Mouse (Mus musculus): ENCODE measurements around the gene Tns3. TPM values are rescaled to one million over a fixed set of nuclear protein-coding genes. Genes with fewer than 3 reads are reported as not detected.

Gene Tns3
- polyA plus RNA-seq, 1 experiment: 23.4 TPM

DNA sequence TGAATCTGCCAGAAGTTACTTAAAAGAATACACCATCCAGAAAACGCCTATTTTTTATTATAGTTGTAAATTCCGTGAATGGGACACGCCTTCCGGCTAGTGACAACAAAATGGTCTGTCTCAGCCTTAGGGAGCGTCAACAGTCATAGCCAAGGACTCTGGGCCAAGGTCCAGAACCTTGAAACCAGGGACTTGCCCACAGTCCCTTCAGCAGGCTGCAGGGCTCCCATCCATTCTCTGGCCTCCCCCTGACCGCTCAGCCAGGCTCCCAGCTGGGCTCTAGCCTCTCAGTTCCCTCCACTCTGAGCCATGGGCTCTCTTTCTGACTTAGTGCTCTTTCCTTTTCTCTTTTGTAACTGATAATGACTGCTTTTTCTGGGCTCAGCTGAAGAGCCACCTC is 37.6 kb downstream of the Tns3 start:
- Histone ChIP-seq H3K4me3 (no peak overlapping the region), H3K79me2 (ENCODE audit: control insufficient read depth, insufficient read depth) (peaks cover 5% of the 10 kb centered on the region), H3K27me3 (ENCODE audit: control insufficient read depth, insufficient read depth, insufficient read length) (no peaks in the 10 kb centered on the region), H3K36me3 (ENCODE audit: control insufficient read depth, insufficient read depth) (no peaks in the 10 kb centered on the region), H3ac (ENCODE audit: control insufficient read depth, insufficient read length) (no peak overlapping the region), H3K4me2 (ENCODE audit: low read depth) (no peak overlapping the region)
- TF ChIP-seq MYOG (IDR thresholded peaks at IDR 0.05; ENCODE audit: control insufficient read depth in 1 of 3, insufficient read depth in 1 of 3, insufficient read length in 2 of 3, low read depth in 2 of 3) (no peak), MYOD1 (IDR thresholded peaks at IDR 0.05; ENCODE audit: control insufficient read depth in 1 of 3, insufficient read length in 2 of 3, low read depth in 2 of 3) (no peak), TCF12 (IDR thresholded peaks at IDR 0.05; ENCODE audit: insufficient read depth, poor library complexity, severe bottlenecking) (no peak), TCF3 (IDR thresholded peaks at IDR 0.05; ENCODE audit: insufficient read length, low read depth) (no peak), E2F4 (IDR thresholded peaks at IDR 0.05; ENCODE audit: insufficient read depth) (no peak), SRF (IDR thresholded peaks at IDR 0.05; ENCODE audit: control insufficient read depth, insufficient read length, low read depth) (no peak), USF1 (IDR thresholded peaks at IDR 0.05; ENCODE audit: low read depth) (no peak)

DNA sequence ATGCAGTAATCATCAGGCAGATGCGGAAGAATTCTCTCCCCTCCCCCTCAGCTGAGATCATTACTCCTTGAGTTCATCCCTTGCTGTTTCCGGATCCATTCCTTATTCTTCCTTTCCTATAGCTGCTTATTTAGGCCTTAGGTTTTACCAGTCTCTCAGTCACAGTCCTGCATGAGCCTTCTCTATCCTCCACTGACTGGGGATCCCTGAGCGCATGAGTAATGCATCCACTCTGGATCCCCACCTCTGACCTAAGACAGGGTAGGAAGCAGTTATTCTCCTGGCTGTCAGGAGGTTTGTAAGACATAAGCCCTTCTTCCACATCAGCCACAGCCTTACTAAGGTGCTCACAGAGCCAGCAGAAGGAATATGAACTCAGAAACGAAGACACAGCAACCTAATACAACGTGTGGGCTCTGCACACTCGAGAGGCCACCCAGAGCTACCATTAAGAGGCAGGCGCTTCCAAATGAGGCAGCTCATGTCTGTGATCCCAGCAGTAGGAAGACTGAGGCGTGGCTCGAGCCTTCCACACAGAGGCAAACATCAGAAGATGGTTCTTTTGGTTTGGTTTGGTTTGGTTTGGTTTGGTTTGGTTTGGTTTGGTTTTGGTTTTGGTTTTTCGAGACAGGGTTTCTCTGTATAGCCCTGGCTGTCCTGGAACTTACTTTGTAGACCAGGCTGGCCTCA is 38.3 kb downstream of the Tns3 start:
- TF ChIP-seq POLR2A (IDR thresholded peaks at IDR 0.05; ENCODE audit: insufficient read length, low read depth) (no peak), CEBPB (IDR thresholded peaks at IDR 0.05; ENCODE audit: insufficient read depth, poor library complexity, severe bottlenecking) (no peak), MYOG (IDR thresholded peaks at IDR 0.05; ENCODE audit: control insufficient read depth in 1 of 3, insufficient read depth in 1 of 3, insufficient read length in 2 of 3, low read depth in 2 of 3) (no peak), MYOD1 (IDR thresholded peaks at IDR 0.05; ENCODE audit: control insufficient read depth in 1 of 3, insufficient read length in 2 of 3, low read depth in 2 of 3) (no peak), MAX (IDR thresholded peaks at IDR 0.05; ENCODE audit: low read depth) (no peak), SRF (IDR thresholded peaks at IDR 0.05; ENCODE audit: control insufficient read depth, insufficient read length, low read depth) (no peak), TCF3 (IDR thresholded peaks at IDR 0.05; ENCODE audit: insufficient read length, low read depth) (no peak), E2F4 (IDR thresholded peaks at IDR 0.05; ENCODE audit: insufficient read depth) (no peak), POLR2AphosphoS2 (IDR thresholded peaks at IDR 0.05; ENCODE audit: insufficient read length, low read depth) (no peak), USF1 (IDR thresholded peaks at IDR 0.05; ENCODE audit: low read depth) (no peak), REST (IDR thresholded peaks at IDR 0.05; ENCODE audit: insufficient read depth, insufficient read length) (no peak), TCF12 (IDR thresholded peaks at IDR 0.05; ENCODE audit: insufficient read depth, poor library complexity, severe bottlenecking) (no peak)
- Histone ChIP-seq H3ac (ENCODE audit: control insufficient read depth, insufficient read length) (no peak overlapping the region), H3K4me2 (ENCODE audit: low read depth) (no peak overlapping the region), H3K79me2 (ENCODE audit: control insufficient read depth, insufficient read depth) (peaks cover 8% of the 10 kb centered on the region), H3K4me3 (no peak overlapping the region), H3K27me3 (ENCODE audit: control insufficient read depth, insufficient read depth, insufficient read length) (no peaks in the 10 kb centered on the region), H3K36me3 (ENCODE audit: control insufficient read depth, insufficient read depth) (no peaks in the 10 kb centered on the region)

DNA sequence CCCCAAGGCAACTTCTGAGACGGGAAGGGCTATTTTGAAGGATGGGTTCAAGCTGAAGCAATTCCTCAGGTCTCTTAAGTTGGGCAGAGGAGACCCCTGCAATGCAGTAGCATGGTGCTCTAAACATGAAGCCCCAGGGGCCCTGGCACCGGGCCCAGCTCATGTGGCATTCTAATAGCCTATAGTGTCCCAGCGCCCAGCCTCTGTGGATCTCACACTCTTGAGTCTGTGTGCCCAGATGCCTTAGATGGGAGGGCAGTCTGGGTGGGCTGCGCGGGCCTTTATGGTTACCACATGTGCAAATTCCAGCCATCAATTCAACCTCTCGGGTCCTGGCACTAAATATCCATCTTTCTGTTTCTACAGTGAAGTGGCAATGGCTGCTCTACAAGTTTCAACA is 38.9 kb downstream of the Tns3 start:
- H3K4me2 ChIP-seq (ENCODE audit: low read depth): peak overlapping the region; percentile 84
- no peak overlapping the region for H3ac ChIP-seq (ENCODE audit: control insufficient read depth, insufficient read length)
- no peaks in the 10 kb centered on the region for H3K36me3 ChIP-seq (ENCODE audit: control insufficient read depth, insufficient read depth)
- TF ChIP-seq MAX (IDR thresholded peaks at IDR 0.05; ENCODE audit: low read depth): no peak
- TF ChIP-seq MYOD1 (IDR thresholded peaks at IDR 0.05; ENCODE audit: control insufficient read depth in 1 of 3, insufficient read length in 2 of 3, low read depth in 2 of 3): no peak
- no peak for TF ChIP-seq POLR2A (IDR thresholded peaks at IDR 0.05; ENCODE audit: insufficient read length, low read depth)
- no peak for TF ChIP-seq TCF3 (IDR thresholded peaks at IDR 0.05; ENCODE audit: insufficient read length, low read depth)
- peaks cover 14% of the 10 kb centered on the region for H3K79me2 ChIP-seq (ENCODE audit: control insufficient read depth, insufficient read depth)
- H3K27me3 ChIP-seq (ENCODE audit: control insufficient read depth, insufficient read depth, insufficient read length): no peaks in the 10 kb centered on the region
- H3K4me3 ChIP-seq: peak overlapping the region; percentile 50

DNA sequence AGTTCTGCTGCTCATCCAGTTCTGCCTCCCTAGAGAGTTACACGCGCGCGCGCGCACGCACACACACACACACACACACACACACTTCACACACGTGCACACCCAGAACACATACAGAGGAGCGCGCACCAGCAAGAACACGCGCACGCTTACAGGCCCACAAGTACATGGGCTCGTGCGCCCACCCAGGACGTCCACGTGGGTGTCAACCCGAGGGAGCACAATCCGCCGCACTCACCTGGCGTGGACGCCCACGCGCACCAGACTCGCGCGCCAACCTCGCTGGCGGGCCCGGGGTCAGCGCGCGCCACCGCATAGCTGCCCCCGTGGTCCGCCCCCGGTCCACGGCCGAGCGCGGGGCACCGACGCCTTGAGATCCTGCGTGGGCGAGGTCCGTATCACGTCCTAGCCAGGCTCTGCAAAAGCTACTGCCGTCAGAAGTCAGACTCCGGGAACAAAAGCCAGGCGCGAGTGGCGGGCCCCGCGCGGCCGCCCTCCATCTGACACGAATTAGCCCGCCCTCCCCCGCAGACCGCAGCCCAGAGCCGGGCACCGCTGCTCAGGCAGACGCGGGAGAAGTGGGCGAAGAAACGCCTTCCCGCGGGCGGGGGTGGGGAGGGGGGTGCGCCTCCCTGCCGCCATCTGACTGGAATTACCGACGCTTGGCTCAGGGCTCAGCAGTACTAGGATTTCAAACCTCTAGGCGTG is 40.0 kb downstream of the Tns3 start:
- peak overlapping the region; percentile 50 for H3K4me3 ChIP-seq
- TF ChIP-seq MYOD1 (IDR thresholded peaks at IDR 0.05; ENCODE audit: control insufficient read depth in 1 of 3, insufficient read length in 2 of 3, low read depth in 2 of 3): peak in 1 of 3 experiments; percentile 68
- TF ChIP-seq CEBPB (IDR thresholded peaks at IDR 0.05; ENCODE audit: insufficient read depth, poor library complexity, severe bottlenecking): 0 out of 2 replicates have a peak, but pooled peaks have one; percentile 21
- peak in 2 of 3 experiments; percentile 3 to 28 for TF ChIP-seq MYOG (IDR thresholded peaks at IDR 0.05; ENCODE audit: control insufficient read depth in 1 of 3, insufficient read depth in 1 of 3, insufficient read length in 2 of 3, low read depth in 2 of 3)
- TF ChIP-seq USF1 (IDR thresholded peaks at IDR 0.05; ENCODE audit: low read depth): no peak
- peak; percentile 1 for TF ChIP-seq TCF3 (IDR thresholded peaks at IDR 0.05; ENCODE audit: insufficient read length, low read depth)
- peak; percentile 20 for TF ChIP-seq POLR2A (IDR thresholded peaks at IDR 0.05; ENCODE audit: insufficient read length, low read depth)
- no peak for TF ChIP-seq REST (IDR thresholded peaks at IDR 0.05; ENCODE audit: insufficient read depth, insufficient read length)
- no peak for TF ChIP-seq MAX (IDR thresholded peaks at IDR 0.05; ENCODE audit: low read depth)
- TF ChIP-seq POLR2AphosphoS2 (IDR thresholded peaks at IDR 0.05; ENCODE audit: insufficient read length, low read depth): peak; percentile 16
- TF ChIP-seq E2F4 (IDR thresholded peaks at IDR 0.05; ENCODE audit: insufficient read depth): no peak
- no peak for TF ChIP-seq TCF12 (IDR thresholded peaks at IDR 0.05; ENCODE audit: insufficient read depth, poor library complexity, severe bottlenecking)
- no peak for TF ChIP-seq SRF (IDR thresholded peaks at IDR 0.05; ENCODE audit: control insufficient read depth, insufficient read length, low read depth)
- H3ac ChIP-seq (ENCODE audit: control insufficient read depth, insufficient read length): peak overlapping the region; percentile 78
- peaks cover 20% of the 10 kb centered on the region for H3K79me2 ChIP-seq (ENCODE audit: control insufficient read depth, insufficient read depth)
- no peaks in the 10 kb centered on the region for H3K36me3 ChIP-seq (ENCODE audit: control insufficient read depth, insufficient read depth)
- no peaks in the 10 kb centered on the region for H3K27me3 ChIP-seq (ENCODE audit: control insufficient read depth, insufficient read depth, insufficient read length)
- H3K4me2 ChIP-seq (ENCODE audit: low read depth): peak overlapping the region; percentile 84
